Mouse (Mus musculus): ENCODE results near the gene Uspl1. TPM values are rescaled to one million over a fixed set of nuclear protein-coding genes. Genes with fewer than 3 reads are reported as not detected.

The Uspl1 gene
- polyA plus RNA-seq, 1 experiment from 2014 or later: 41.1 TPM

DNA sequence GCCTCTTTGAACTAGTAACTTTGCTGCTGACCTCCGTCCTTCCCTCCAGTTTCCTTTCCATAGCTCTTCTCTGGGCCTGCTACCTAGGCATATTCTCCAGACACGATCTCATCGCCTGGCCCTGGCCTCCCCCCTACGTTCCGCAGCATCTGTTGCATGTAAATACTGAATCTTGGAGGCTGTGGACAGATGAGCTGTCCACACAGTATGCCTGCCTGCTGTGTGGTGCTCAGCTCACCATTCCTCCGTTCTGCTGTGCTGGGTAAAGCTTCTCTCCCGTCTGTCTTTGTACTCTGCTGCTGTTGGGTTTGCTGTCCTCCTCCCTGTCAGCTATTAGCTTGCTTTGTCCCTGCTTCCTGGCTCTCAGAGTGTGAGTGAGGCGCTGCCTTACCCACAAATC is 21.1 kb downstream of the Uspl1 start:
- Histone ChIP-seq H3K27ac (ENCODE audit: low read length) (no peak overlapping the region), H3K36me3 (ENCODE audit: insufficient read depth, low read length) (peaks cover 56% of the 10 kb centered on the region), H3K4me3 (ENCODE audit: low read length) (no peak overlapping the region), H3K27me3 (ENCODE audit: insufficient read depth, low read length) (no peaks in the 10 kb centered on the region), H3K9me3 (ENCODE audit: low read length) (no peaks in the 10 kb centered on the region), H3K9ac (replicated peaks; ENCODE audit: low read length) (no peak overlapping the region), H3K4me2 (replicated peaks; ENCODE audit: low read depth, low read length) (no peak overlapping the region), H3K4me1 (ENCODE audit: insufficient read depth, low read length) (0 out of 2 replicates have a peak, but pooled peaks cover 5% of the 10 kb centered on the region)
- 83% methylated on average over 8 of the region's 8 CpGs for WGBS
- no peak for ATAC-seq (ENCODE audit: low FRiP score, low TSS enrichment)

DNA sequence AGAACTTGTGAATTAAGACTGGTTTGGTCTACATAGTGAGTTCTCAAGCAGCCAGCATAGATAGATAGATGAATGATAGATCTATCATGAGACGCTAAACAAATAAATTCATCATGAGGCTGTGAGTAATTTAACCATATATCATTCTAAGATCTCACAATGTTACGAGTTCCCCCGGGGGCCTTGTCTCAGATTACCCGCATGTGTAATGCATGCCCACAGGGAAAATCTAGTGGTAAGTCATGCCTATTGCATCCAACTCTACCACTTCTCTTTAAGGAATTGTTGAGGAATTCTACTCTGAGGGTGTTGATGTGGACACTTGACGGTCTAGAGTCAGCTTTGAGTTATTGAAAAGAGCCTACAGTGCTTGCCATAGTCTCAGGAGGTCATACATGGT is 22.1 kb downstream of the Uspl1 start:
- no peaks in the 10 kb centered on the region for H3K27me3 ChIP-seq (ENCODE audit: insufficient read depth, low read length)
- 64% methylated on average over 5 of the region's 5 CpGs for WGBS
- no peak for ATAC-seq (ENCODE audit: low FRiP score, low TSS enrichment)

DNA sequence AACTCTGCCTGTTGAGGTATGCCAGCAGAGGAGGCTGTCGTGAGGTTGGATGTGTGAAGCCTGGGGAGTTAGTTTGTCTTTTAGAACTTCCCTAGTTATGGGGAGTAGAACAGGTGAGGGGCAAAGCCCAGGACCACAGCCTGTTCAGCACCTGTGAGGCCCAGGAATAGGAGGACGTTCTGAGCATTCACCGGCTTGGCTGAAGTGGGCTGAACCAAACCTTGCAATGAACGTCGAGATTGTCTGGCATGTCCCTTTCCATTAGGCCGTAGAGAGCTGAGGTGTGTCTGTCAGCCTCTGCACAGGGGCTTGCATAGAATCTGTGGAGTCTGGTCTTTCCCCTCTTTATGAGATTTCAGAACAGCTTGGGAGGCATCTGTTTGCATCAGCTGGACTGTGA is 23.5 kb downstream of the Uspl1 start:
- WGBS: 86% methylated on average over 6 of the region's 6 CpGs

More for the DNA sequence above, 22.1 kb downstream of the Uspl1 start:
- H3K27ac ChIP-seq (ENCODE audit: low read length): no peak overlapping the region
- H3K9me3 ChIP-seq (ENCODE audit: low read length): no peaks in the 10 kb centered on the region
- no peak overlapping the region for H3K4me2 ChIP-seq (replicated peaks; ENCODE audit: low read depth, low read length)
- peaks cover 60% of the 10 kb centered on the region for H3K36me3 ChIP-seq (ENCODE audit: insufficient read depth, low read length)
- H3K4me3 ChIP-seq (ENCODE audit: low read length): no peak overlapping the region
- H3K4me1 ChIP-seq (ENCODE audit: insufficient read depth, low read length): 0 out of 2 replicates have a peak, but pooled peaks cover 5% of the 10 kb centered on the region
- no peak overlapping the region for H3K9ac ChIP-seq (replicated peaks; ENCODE audit: low read length)

DNA sequence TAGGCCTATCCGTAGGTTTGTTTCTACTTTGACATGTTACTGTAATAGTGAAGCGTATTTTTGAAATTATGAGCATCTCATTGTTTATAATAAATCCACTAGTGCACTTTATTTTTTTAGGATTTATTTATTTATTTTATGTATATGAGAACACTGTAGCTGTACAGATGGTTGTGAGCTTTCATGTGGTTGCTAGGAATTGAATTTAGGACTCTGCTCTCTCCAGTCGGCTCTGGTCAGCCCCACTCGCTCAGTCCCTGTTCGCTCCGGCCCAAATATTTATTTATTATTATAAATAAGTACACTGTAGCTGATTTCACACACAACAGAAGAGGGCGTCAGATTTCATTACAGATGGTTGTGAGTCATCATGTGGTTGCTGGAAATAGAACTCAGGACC is 24.6 kb downstream of the Uspl1 start:
- WGBS: 91% methylated on average over 7 of the region's 7 CpGs
- H3K36me3 ChIP-seq (ENCODE audit: insufficient read depth, low read length): peaks cover 58% of the 10 kb centered on the region

More for the DNA sequence above, 23.5 kb downstream of the Uspl1 start:
- Histone ChIP-seq H3K9me3 (ENCODE audit: low read length) (no peaks in the 10 kb centered on the region), H3K9ac (replicated peaks; ENCODE audit: low read length) (no peak overlapping the region), H3K27me3 (ENCODE audit: insufficient read depth, low read length) (no peaks in the 10 kb centered on the region), H3K4me2 (replicated peaks; ENCODE audit: low read depth, low read length) (no peak overlapping the region), H3K27ac (ENCODE audit: low read length) (no peak overlapping the region), H3K36me3 (ENCODE audit: insufficient read depth, low read length) (peaks cover 55% of the 10 kb centered on the region), H3K4me1 (ENCODE audit: insufficient read depth, low read length) (0 out of 2 replicates have a peak, but pooled peaks cover 8% of the 10 kb centered on the region), H3K4me3 (ENCODE audit: low read length) (no peak overlapping the region)
- ATAC-seq (ENCODE audit: low FRiP score, low TSS enrichment): no peak

DNA sequence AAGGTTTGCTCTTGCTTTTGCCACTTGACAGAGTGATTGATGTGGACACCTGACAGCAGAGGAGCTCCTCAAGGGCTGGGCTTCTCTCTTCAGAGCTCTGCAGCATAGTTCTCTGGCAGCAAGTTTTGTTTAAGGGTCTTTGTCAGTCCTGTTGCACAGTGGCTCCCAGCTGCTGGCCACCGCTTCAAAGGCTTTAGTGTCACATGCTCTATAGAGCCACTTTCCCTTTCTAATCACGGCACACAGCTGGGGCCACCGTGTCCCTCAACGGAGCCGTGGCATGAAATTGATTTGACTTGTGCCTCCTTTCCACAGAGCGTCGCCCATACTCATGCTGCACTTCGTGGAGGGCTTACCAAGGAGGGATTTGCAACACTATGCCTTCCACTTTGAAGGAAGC is 25.2 kb downstream of the Uspl1 start:
- H3K9ac ChIP-seq (replicated peaks; ENCODE audit: low read length): no peak overlapping the region
- H3K27ac ChIP-seq (ENCODE audit: low read length): no peak overlapping the region
- H3K36me3 ChIP-seq (ENCODE audit: insufficient read depth, low read length): peaks cover 58% of the 10 kb centered on the region
- ATAC-seq (ENCODE audit: low FRiP score, low TSS enrichment): no peak
- H3K9me3 ChIP-seq (ENCODE audit: low read length): no peaks in the 10 kb centered on the region
- no peaks in the 10 kb centered on the region for H3K27me3 ChIP-seq (ENCODE audit: insufficient read depth, low read length)
- 90% methylated on average over 8 of the region's 8 CpGs for WGBS
- H3K4me3 ChIP-seq (ENCODE audit: low read length): no peak overlapping the region
- 0 out of 2 replicates have a peak, but pooled peaks cover 6% of the 10 kb centered on the region for H3K4me1 ChIP-seq (ENCODE audit: insufficient read depth, low read length)
- H3K4me2 ChIP-seq (replicated peaks; ENCODE audit: low read depth, low read length): no peak overlapping the region

More for the DNA sequence above, 24.6 kb downstream of the Uspl1 start:
- Histone ChIP-seq H3K27me3 (ENCODE audit: insufficient read depth, low read length) (no peaks in the 10 kb centered on the region), H3K4me2 (replicated peaks; ENCODE audit: low read depth, low read length) (no peak overlapping the region), H3K4me3 (ENCODE audit: low read length) (no peak overlapping the region), H3K4me1 (ENCODE audit: insufficient read depth, low read length) (0 out of 2 replicates have a peak, but pooled peaks cover 6% of the 10 kb centered on the region), H3K9me3 (ENCODE audit: low read length) (no peaks in the 10 kb centered on the region), H3K27ac (ENCODE audit: low read length) (no peak overlapping the region), H3K9ac (replicated peaks; ENCODE audit: low read length) (no peak overlapping the region)
- ATAC-seq (ENCODE audit: low FRiP score, low TSS enrichment): no peak

DNA sequence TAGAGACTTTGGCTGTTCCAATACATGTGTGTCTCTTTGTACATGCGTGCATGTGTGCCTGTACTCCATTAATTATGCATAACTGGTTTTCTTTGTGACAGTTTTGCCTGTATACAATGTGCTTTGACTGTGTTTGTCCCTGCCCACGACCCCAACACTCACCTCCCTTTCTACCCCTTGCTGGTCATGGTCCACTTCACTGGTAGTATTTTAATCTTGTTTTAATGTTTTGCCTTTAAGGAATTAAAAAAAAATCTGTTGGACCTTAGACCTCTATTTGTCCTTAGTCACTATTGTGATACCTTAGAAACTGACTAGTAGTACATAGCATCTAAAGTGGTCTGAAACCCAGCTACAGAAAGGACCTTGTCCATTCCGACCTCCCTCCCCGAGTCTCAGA is 26.9 kb downstream of the Uspl1 start:
- Histone ChIP-seq H3K9ac (replicated peaks; ENCODE audit: low read length) (no peak overlapping the region), H3K4me3 (ENCODE audit: low read length) (no peak overlapping the region), H3K4me2 (replicated peaks; ENCODE audit: low read depth, low read length) (no peak overlapping the region), H3K9me3 (ENCODE audit: low read length) (no peaks in the 10 kb centered on the region), H3K27ac (ENCODE audit: low read length) (no peak overlapping the region), H3K4me1 (ENCODE audit: insufficient read depth, low read length) (0 out of 2 replicates have a peak, but pooled peaks cover 6% of the 10 kb centered on the region), H3K27me3 (ENCODE audit: insufficient read depth, low read length) (no peaks in the 10 kb centered on the region), H3K36me3 (ENCODE audit: insufficient read depth, low read length) (peaks cover 60% of the 10 kb centered on the region)
- ATAC-seq (ENCODE audit: low FRiP score, low TSS enrichment): no peak
- 79% methylated on average over 4 of the region's 4 CpGs for WGBS

DNA sequence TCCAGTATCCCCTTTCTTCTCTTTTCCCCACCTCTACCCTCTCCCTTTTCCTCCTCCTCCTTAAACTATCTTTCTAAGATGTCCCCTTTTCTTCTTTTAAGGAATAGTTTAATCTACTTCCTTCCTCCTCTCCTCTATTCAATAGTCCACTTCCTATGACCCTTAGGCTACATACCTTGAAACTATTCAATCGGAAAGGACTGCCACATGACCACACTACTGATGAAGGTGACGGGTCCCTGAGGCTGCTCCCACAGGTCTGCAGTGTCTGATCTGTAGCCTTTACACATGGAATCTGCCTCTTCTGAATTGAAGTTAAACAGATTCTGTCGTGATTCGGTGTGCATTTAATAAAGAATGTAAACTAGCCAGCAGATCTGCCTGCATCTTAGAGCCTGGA is 28.7 kb downstream of the Uspl1 start:
- H3K4me2 ChIP-seq (replicated peaks; ENCODE audit: low read depth, low read length): no peak overlapping the region
- H3K9ac ChIP-seq (replicated peaks; ENCODE audit: low read length): no peak overlapping the region
- H3K4me3 ChIP-seq (ENCODE audit: low read length): no peak overlapping the region
- no peak overlapping the region for H3K27ac ChIP-seq (ENCODE audit: low read length)
- ATAC-seq (ENCODE audit: low FRiP score, low TSS enrichment): peak; percentile 60; the same call in 1 of the 2 replicates
- 70% methylated on average over 4 of the region's 4 CpGs for WGBS
- peaks cover 70% of the 10 kb centered on the region for H3K36me3 ChIP-seq (ENCODE audit: insufficient read depth, low read length)
- H3K9me3 ChIP-seq (ENCODE audit: low read length): no peaks in the 10 kb centered on the region
- no peaks in the 10 kb centered on the region for H3K27me3 ChIP-seq (ENCODE audit: insufficient read depth, low read length)
- 0 out of 2 replicates have a peak, but pooled peaks cover 6% of the 10 kb centered on the region for H3K4me1 ChIP-seq (ENCODE audit: insufficient read depth, low read length)

DNA sequence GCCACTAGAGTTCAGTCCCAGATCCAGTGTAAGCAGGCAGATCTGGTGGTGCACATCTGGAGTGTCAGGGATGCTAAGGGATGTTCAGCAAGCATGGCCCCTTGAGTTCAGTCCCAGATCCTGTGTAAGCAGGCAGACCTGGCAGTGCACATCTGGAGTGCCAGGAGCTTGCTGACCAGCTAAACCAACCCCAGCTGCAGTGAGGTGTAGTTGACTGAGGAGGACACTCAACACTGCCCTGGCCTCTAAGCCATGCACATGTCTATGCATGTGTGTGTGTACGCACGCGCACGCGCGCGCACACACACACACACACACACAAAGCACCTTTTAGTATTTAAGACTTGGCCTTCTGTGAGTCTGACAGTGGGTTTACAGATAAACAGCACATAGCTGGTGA is 31.4 kb downstream of the Uspl1 start:
- Histone ChIP-seq H3K9me3 (ENCODE audit: low read length) (no peaks in the 10 kb centered on the region), H3K4me1 (ENCODE audit: insufficient read depth, low read length) (0 out of 2 replicates have a peak, but pooled peaks cover 6% of the 10 kb centered on the region), H3K4me2 (replicated peaks; ENCODE audit: low read depth, low read length) (no peak overlapping the region), H3K4me3 (ENCODE audit: low read length) (no peak overlapping the region), H3K27ac (ENCODE audit: low read length) (no peak overlapping the region), H3K36me3 (ENCODE audit: insufficient read depth, low read length) (peaks cover 56% of the 10 kb centered on the region), H3K9ac (replicated peaks; ENCODE audit: low read length) (no peak overlapping the region), H3K27me3 (ENCODE audit: insufficient read depth, low read length) (no peaks in the 10 kb centered on the region)
- over 99% methylated on average over 7 of the region's 7 CpGs for WGBS
- no peak for ATAC-seq (ENCODE audit: low FRiP score, low TSS enrichment)

DNA sequence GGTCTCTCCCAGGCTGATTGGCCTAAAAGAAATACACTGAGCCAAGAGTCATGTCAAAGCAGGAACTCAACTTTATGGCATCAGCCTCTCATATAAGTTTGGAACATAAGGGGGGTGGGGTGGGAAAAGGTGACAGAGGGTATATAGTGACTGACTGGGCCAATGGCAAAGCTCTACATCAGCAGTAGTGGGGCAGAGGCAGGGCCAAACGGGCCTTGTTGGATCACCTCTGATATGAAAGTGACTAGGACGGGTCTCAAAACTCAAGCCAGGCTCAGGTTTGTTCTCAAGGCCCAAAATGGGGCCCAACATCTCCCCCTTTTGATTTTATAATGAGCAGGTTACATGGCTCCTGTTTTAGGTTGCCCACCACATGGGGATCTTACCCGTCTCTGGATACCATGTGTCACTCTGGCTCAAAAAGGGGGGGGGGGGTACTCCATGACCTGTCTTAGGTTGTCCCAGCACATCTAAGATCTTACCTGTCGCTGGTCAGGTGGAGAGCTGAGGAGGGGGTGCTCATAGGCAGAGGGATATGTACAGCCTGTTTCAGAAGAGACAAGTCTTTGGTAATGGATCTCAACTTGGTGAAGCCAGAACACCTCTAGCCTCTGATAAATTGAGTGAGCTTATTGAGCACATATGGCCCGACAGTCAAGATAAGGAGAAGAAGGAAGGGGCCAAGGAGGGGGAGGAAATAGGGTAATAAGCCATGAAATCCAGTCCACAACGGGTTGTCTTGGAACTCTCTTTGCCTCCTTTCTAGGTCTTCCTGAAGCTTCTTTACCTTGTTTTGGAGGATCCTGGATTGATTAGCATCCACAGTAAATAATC is 33.6 kb downstream of the Uspl1 start:
- 74% methylated on average over 6 of the region's 6 CpGs for WGBS
- no peak overlapping the region for H3K9ac ChIP-seq (replicated peaks; ENCODE audit: low read length)
- 0 out of 2 replicates have a peak, but pooled peaks have one; percentile 39 for ATAC-seq (ENCODE audit: low FRiP score, low TSS enrichment)
- no peak overlapping the region for H3K27ac ChIP-seq (ENCODE audit: low read length)
- H3K4me3 ChIP-seq (ENCODE audit: low read length): no peak overlapping the region
- 0 out of 2 replicates have a peak, but pooled peaks cover 2% of the 10 kb centered on the region for H3K4me1 ChIP-seq (ENCODE audit: insufficient read depth, low read length)
- H3K4me2 ChIP-seq (replicated peaks; ENCODE audit: low read depth, low read length): no peak overlapping the region
- H3K27me3 ChIP-seq (ENCODE audit: insufficient read depth, low read length): no peaks in the 10 kb centered on the region
- H3K9me3 ChIP-seq (ENCODE audit: low read length): no peaks in the 10 kb centered on the region
- H3K36me3 ChIP-seq (ENCODE audit: insufficient read depth, low read length): peaks cover 42% of the 10 kb centered on the region

DNA sequence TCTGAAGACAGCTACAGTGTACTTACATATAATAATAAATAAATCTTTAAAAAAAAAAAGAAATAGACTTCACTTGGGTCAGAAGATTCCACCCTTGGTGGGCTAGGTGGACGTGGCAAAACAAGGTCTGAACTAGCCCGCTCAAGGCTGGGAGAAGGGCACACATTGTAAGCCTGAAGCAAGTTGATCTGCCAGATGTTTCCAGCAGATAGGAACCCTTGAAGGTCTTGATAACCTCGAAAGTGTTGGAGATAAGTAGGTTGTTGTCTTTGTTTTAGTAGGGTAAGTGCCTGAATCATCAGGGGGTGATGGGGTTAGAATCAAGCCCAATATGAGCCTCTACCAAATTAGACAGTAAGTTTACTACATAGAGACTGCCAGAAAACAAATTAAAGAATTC is 35.3 kb downstream of the Uspl1 start:
- H3K4me1 ChIP-seq (ENCODE audit: insufficient read depth, low read length): peaks cover 4% of the 10 kb centered on the region; the same call in 1 of the 2 replicates
- WGBS: 84% methylated on average over 3 of the region's 3 CpGs
- no peaks in the 10 kb centered on the region for H3K27me3 ChIP-seq (ENCODE audit: insufficient read depth, low read length)
- ATAC-seq (ENCODE audit: low FRiP score, low TSS enrichment): no peak
- no peak overlapping the region for H3K9ac ChIP-seq (replicated peaks; ENCODE audit: low read length)
- H3K36me3 ChIP-seq (ENCODE audit: insufficient read depth, low read length): peaks cover 28% of the 10 kb centered on the region
- no peak overlapping the region for H3K4me2 ChIP-seq (replicated peaks; ENCODE audit: low read depth, low read length)
- no peak overlapping the region for H3K4me3 ChIP-seq (ENCODE audit: low read length)
- H3K9me3 ChIP-seq (ENCODE audit: low read length): no peaks in the 10 kb centered on the region
- no peak overlapping the region for H3K27ac ChIP-seq (ENCODE audit: low read length)
